Mouse (Mus musculus): ENCODE measurements around the gene Il1rapl1. TPM values are rescaled to one million over a fixed set of nuclear protein-coding genes. Genes with fewer than 3 reads are reported as not detected.

Il1rapl1 gene
- polyA plus RNA-seq (2021; fragmentation: Nextera tagmentation), result 5.2 and 5.3 TPM in 2 replicates
- long read RNA-seq, experiment 1, partial matches to known transcripts, result 1 of 9 reads
- long read RNA-seq, experiment 1, other reads (novel, unspliced or antisense), result 8 of 9 reads
- long read RNA-seq, experiment 2, partial matches to known transcripts, result 0 of 23 reads
- long read RNA-seq, experiment 2, other reads (novel, unspliced or antisense), result 23 of 23 reads

DNA sequence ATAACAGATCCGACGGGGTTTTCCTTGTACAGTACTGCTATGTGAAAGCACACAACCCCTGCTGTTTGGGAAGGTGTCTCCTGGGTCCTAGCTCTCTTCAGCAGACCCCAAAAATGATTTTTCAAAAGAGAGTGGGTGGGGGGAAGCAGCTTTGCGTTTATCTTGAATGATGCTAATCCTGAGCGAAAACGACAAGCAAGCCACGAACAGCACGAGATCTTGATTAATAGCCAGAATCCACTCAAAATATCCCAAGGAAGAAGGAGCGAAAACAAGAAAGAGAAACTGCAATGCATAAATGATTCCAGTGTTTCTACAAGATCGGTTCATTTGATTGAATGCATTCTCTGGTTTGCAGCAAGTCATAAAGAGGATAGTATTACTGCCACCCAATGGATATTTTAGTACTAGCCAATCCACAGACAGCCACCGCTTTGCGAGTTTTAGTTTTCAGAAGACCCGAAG is at the start of gene Il1rapl1:
Gene Il1rapl1 (minus strand): TSS at position 37 of the 465 bp plus-strand sequence.

Data from layer of hippocampus, adult 6 months (tissue).